Mouse (Mus musculus): Measurements from ENCODE around the gene Rnf216.

Gene Rnf216

DNA sequence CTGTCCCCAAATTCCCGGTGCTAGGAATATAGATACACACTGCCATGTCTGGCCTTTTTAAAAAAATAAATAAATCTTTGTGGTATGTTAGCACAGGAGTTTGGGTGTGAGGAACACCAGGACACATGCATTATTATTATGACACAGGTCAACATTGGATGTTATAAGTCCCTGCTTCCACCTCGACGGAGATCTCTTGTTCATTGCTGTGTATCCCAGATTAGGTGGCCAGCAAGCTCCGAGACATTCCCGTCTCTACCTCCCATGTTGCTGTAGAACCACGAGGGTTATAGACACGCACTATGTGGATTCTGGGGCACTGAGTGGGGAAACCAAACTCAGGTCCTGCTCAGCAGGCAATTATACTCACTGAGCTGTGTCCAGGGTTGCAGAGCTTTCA lies 17.5 kb downstream of the Rnf216 start:
- DNase-seq = no peak

DNA sequence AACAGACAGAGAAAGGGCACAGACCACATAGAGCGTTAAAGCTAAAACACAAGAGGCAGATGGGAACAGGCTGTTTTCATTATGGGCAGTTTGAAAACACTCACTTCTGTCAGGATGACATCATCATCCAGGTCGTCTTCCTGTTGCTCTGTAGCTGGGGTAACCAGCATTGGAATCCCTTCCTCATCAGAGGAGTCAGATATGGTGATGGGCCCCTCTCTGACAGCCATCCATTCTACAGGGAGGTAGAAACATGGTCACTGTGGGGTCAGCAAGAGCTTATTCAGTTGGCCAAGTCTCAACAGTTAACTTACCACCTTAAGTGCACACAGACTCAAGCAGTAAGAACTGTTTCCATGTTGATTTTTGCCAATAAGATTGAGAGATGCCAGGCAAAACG lies 19.9 kb downstream of the Rnf216 start:
- no peak for DNase-seq

DNA sequence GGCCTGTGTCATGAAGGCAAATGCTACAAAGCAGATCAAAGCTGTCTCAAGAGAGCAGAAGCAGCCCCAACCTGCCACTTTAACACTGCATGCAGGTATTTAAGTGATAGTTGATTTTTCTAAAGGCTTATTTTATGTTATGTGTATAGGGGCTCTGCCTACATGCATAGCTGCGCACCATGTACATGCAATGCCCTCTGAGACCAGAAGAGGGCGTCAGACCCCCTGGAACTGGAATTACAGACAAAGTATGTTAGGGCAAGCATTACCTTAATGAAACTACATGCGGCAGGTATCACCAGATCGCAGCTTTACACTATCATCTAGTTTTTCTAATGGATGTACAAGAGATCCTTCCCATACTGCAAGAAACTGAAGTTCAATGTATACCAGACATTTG lies 27.9 kb downstream of the Rnf216 start:
- peak; percentile 56 to 72 for DNase-seq

DNA sequence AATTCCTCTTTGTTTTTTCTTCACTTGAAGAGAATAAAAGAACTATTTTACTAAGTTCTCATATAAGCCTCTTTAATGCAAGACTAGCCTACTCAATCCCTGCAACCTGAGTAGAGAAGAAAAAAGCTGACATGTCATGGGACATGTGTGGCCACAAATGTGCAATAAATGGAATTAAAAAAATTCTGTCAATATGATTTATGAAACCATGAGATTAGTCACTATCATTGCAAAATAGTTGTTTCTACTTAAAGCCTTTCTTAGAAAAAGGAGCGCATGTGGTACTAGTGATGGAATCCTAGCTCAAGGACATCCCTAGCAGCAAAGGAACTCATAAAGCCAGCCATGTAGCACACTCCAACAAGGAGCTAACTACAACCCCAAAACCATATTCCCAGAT lies 33.0 kb downstream of the Rnf216 start:
- DNase-seq = no peak

DNA sequence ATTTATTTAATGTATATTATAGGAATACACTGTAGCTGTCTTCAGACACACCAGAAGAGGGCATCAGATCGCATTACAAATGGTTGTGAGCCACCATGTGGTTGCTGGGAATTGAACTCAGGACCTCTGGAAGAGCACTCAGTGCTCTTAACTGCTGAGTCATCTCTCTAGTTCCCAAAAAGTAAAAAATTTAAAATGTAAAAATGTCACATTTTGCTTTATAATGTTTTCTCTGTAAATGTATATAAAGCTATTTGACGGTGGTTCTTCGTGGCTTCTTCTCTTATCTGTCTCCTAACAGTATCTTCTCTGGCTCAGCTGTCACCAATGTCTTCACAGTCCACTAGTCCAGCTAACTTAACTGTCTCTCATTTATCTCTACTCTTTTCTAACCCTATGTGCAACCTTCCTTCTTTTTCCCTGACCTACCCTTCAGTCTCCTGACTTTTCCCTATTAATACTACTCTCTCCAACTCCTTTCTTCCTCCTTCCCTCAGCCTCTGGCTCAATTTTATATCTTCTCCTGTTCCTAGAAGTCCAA lies 36.1 kb downstream of the Rnf216 start:
- no peak for DNase-seq

DNA sequence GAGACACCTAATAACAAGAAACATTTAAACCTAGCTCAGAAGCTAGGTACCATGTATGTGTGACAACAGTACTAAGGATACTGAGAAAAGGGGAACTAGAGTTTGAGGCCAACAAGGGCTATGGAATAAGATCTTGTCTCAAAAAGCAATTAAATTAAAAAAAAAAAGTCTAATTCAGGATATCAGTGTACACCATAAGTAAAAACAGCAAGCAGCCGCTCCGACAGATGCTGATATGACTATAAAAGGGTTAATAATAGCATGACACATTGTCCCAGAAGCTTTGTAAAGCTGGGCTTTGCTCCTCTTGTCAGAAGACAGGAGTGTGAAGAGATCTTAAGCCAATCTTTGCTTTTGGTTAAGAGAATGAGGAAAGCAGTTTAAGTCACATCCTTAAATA lies 36.8 kb downstream of the Rnf216 start:
- DNase-seq = no peak

DNA sequence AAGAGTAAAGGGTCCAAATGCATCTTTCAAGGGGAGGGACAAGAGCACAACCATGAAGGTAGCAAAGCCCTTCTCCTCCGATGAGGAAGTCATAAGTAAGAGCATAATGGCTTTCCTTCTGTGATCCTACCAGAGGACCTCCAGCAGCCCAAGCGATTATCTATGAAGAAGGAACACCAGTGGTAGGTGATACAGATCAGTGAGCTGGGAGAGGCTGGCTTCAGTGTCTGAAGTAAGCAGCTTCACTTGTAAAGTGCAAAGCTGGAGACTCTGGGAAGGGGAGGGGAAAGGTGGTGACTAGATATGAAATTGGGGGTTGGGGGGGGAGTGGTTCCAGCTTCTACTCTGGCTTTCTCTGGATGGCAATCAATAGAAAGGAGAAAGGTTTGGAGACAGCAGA lies 43.7 kb downstream of the Rnf216 start:
- DNase-seq = no peak

DNA sequence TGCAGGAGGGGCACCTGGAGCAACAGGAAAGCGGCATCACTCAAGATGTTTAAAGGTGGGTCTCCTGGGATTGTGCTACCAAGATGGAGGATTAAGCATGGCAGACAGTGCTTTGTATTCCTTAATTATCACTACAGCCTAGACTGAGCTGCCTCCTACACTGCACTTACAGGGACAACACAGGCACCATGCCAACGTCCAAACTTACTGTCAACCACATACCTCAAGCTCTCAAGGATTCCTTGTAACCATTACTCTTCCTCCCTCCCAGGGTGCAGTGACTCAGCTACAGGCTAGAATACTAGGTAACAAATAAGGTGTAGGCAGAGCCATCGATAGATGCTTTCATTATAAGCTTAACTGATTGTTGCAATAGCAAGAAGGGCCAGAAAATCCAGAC lies 44.4 kb downstream of the Rnf216 start:
- DNase-seq = no peak

DNA sequence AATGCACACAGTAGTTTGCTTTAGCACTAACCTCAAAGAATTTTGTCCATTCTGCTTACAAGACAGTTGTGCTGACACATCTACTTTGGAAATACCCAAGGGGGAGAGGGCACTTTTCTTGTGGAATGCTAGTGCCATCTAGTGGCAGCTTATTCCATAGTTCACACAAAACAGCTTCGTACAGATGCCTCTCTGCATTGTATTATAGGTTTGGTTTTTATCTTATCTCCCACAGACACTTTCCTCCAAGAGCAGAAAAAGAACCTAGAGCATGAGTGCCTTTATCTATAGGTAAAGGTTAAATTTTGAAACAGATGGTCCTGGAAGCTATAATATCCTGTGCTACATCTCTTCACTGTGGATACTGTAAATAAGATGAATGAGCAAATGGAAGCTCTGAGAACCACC lies 46.2 kb downstream of the Rnf216 start:
- DNase-seq = peak; percentile 42 to 60

DNA sequence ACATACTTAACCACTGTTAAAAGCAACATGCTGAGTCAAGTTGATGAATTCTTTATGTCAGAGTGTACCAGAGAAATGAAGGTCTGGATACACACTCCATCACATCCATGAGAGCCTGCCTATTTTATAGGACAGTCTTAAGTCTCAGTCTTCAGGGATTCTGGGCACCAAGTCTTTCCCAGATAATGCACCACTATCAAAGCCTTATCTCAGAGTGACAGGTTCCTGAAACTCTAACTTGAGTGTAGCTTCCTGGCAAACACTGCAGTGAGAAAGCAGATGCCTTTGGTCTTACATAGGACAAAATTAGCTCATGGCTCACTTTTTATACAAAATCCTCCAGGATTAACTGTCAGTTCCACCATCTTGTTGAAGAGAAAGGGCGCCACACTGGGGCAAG lies 46.7 kb downstream of the Rnf216 start:
- no peak for DNase-seq

DNA sequence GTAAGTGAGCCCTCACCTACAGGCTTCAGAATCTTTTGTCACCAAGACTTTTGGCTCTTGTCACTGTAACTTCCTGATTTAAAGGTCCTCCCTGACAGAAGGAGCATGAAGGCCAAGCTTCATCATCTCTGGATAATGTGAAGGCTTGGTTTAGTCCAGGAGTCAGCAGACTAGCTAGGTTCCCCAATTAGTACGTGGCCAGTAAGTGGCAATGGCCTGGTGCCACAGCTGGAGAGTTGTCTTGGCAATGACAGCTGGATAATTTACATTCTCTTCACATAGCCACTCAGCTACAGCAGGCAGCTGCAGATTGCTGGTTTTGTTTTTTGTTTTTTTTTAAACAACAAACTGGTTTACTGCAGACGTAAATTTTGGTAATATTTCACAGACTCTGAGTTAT lies 47.6 kb downstream of the Rnf216 start:
- no peak for DNase-seq

DNA sequence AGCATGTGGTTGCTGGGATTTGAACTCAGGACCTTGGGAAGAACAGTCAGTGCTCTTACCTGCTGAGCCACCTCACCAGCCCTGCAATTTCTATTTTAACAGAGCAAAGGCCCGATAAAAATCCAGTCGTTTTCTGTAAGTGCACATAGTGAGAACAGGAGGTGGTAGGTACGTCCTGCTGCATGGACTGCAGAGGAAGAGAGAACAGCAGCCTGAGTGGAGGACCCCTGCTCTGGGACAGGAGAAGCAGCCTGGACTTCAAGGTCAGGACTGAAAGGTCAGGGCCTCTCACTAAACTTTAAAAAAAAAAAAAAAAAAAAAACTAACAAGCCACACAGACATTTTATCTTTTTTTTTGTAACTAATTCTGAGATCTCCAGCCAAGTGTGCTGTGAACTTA lies 50.5 kb downstream of the Rnf216 start:
- no peak for DNase-seq

DNA sequence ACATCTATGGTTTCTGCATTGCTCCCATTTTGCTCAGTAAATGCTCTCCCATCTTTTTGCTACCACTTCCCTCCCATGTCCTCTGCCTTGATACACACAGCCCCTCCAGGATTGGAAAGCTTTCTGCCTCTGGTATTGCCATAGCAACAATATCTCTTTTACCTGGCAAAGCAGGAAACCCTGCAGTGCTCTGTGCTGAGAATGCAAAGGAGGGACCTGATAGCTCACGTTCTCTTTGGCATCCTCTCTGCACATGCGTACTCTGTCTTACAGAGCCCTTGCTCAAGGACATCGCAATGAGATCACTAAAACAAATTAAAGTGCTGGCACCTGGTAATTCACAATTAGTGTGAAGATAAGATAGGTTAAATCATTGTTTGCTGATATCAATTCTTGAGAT lies 51.3 kb downstream of the Rnf216 start:
- no peak for DNase-seq

DNA sequence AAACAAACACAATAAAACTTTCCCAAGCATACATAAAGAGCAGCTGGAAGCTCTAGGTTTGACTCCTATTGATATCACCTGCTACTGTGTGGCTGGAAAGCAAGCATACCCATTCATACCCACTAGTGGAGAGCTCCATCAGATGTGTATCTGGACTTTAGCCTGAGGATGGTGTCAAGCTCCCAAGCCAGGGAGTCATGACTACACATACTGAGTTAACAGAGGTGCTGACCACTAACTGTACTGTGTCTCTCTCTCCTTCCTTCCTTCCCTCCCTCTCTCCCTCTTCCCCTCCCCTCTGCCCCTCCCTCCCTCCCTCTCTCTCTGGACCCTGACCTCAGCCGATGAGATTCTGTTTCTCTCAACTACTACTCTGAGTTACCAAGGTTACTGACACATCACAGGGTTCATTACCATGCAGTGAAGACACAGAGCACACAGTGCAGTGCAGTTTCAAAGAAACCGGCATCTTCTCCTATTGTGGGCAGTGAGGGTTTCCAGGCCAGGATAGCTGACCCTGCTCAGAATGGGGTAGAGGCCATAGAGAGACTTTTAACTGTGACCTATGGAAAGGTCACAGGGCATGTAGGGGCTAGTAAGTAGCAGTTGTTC lies 51.9 kb downstream of the Rnf216 start:
- DNase-seq = no peak

DNA sequence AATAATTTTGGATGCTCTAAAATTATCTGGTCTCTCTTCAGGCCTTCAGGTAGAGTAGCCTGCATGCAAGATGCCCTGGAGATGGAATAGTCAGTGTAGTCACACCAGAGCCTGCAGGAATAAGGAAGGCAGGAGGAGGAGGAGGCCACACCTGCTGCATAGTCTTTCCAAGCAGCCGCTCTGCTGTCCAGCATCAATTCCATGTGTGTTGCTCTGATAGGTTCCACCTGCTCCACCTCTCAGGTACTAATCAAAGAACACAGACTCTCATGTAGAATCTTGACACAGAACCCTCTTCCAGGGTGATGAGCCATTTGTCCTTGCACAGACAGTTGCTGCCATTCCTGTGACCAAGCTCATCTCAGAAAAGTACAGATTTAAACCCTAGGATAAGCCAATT lies 52.8 kb downstream of the Rnf216 start:
- no peak for DNase-seq

DNA sequence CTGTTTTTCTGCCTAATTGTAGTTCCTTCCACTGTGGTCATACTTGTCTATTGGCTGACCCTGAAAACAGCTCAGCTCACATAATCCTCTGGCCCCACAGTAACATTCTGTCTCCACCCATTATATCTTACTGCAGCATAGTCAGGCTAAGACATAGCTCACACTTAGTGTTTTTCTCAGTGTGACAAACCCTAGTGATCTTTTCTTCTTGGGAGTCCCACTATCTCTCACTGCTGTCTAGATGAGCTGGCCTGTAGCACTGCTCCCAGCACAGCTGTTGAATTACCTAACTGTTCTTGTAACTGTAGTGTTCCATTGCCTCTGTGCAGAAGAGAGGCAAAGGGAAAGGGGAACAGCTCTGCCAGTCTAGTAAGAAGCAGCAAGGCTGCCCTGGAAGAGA lies 53.6 kb downstream of the Rnf216 start:
- no peak for DNase-seq

DNA sequence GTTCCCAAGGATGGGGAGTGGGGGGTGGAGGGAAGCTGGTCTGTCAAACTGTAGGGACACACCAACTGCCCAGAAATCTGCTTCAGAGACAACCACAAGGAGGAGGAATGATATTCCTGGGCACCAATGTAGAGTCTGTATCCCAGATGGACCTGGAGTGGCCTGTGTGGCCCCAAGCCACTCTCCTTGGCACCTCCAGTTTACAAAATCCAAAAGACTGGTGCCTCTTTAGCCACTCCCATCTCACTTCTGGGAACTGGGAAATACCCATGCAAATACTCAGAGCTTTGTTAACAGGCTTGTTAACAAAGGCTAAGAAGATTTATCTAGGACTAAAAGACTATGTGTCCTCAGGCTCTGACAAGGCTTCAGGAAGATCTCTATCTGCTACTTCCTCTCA lies 54.1 kb downstream of the Rnf216 start:
- DNase-seq = no peak

DNA sequence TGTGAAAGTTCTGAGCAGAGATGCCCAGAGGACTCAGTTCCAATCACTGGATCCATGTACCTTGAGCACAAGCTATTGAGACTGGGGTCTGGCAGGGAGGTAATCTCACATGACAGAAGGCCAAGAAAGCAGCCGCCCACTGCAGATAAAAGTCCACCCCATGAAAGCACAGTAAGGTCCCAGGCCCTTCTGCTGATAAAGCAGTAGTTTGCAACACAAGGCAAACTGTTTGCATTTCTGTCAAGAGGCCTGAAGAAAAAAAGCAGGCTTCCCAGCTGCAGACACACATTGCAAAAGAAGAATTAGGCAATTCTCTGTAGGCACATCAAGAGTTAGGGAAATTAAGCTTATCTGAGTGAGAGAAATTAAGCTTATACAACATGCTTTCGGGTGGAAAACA lies 54.6 kb downstream of the Rnf216 start:
- no peak for DNase-seq

DNA sequence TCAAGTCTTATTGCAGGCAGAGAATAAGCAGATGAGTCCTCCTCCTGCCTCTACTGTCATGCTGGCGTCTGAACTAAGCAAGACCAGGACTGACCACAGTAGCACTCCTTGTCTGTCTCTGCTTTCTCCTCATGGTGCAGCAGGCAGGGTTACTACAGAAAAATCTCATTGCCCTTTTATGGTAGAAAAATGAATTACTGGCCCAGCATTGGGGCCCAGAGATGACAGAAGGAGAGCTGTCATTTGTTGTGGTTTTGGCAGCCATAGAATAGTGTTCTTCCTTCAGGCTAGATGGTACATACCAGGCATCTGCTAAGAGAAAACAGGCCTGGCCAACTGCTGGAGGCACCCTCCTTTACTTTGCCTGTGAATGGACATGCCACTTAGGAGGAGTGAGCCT lies 55.0 kb downstream of the Rnf216 start:
- peak in 1 of 2 experiments; percentile 19 for DNase-seq

DNA sequence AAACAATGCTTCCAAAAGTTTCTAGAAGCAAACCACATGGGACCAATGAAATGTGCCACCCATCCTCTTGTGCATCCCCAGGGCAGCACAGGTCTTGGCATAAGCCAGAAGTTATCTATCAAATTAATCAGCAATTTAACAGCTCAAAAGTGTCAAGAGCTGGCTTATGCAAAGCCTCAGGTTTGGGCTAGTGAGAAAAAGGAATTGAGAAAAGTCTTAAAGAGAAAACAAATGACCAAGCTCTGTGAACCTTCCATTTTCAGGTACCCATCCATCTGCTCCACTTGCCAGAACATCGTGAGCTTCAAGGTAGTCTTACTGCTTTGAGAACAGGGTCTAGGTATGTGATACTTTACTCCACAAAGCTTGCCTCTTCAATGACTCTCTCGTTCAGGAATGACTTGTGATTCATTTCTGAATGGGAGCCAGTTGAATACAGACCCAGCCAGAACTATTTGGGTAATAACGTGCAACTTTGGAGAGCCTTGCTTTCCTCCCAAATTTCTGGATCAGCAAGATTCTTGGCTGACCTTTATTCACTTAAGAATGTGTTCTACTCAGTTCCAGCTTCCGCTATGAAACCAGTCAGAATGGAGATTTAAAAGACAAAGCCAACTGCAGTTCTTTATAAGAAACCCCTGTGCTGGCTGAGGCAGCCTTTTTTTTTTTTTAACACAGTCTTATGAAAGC lies 56.5 kb downstream of the Rnf216 start:
- no peak for DNase-seq

DNA sequence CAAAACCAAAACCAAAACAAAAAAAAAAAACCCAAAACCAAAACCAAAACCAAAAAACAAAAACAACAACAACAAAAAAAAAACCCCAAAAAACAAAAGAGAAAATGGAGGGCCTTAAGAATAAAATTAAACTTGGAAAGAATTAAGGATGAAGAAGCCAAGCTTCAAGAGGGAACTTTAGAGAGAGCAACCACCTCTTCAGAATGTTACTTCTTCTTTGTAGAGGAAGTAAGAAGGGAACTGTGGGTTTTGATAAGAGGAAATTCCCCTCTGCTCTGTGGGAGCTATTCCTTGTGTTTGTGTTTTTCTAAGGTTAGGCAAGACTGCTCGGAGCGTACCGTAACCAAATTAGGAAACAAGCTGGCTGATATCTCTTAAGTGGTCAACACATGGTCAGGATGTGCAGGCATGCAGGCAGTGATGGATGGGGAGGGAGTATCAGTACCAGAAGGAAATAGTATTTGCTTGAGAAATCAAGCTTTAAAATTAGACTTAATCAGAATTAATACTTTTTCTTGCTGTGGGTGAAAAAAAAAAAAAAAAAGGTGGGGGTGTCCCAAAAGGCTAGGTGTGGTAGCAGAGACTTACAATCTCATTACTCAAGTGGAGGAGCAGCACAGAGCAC lies 57.2 kb downstream of the Rnf216 start:
- DNase-seq = no peak

DNA sequence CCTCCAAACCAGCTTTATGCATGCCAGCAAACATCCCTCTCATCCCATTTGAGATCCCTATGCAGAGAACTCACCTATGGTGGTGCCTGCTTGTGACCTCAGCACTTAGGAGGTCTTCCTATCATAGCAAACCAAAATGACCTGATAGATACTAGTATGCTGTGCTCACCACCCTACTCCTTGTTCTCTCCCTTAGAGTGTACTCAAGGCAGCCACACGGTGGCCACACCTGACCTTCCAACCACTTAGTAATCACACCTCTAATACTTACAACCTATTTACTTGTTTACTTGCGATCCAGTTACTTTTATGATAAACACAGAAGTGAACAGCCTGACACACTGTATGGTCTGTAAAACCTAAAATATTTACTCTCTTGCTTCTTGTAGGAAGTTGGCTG lies 58.1 kb downstream of the Rnf216 start:
- no peak for DNase-seq

DNA sequence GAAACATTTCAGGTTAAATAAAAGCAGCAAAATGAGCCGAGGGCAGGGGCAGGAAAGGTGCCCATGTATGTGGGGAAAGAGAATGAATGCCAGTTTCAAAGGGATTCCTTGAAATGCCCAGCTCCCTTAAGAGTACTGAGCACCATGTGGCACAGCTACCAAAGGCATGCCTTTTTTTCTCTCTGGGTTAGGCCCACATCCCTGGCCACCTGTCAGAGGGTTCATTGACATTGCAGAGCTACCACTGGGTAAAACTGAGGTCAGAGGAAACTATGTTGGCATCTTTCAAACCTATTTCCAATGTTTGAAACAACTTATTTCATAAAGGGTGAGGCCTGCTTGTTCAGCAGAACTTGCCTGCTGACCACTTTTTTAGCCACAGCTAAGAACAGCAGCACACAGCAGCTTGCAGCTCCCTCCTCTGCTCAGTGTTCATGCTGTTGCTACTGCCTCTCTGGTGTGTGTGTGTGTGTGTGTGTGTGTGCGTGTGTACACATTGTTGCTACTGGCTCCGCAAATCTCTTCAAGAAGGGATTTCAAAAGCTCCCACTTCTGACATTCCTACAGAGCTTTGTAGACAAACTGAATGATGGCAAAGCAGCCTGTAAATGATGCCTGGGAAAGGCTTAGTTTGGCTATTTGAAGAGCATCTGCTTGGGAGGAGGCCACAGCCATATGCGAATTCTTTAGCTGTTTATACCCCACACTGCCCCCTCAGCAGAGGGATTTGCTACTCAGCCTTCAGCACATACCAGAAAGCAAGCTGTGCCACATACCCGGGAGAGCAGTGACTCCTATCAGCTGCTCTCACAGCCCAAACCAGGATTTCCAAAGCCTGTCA lies 59.4 kb downstream of the Rnf216 start:
- no peak for DNase-seq

Data from cerebellum, postnatal 25 days (tissue).